Mouse (Mus musculus) frontal cortex, adult (tissue): ENCODE measurements around the gene Cmtm7.

Source experiments
- ATAC-seq: cut with Nextera tagmentation; 2 replicates; pipeline ENCODE4 v1.9.2; 2017; ENCODE audit warnings: mild to moderate bottlenecking, moderate library complexity, mixed read lengths; ENCODE audit not compliant: low TSS enrichment

Cmtm7 gene

GRCm38 (mm10) chr9:114781526-114782212 is at the start of gene Cmtm7:
Gene Cmtm7, minus strand, starts transcription at chr9:114781856.
- peak; percentile 31; the same call in 1 of the 2 replicates for ATAC-seq

GRCm38 (mm10) chr9:114830351-114830750 is 48.7 kb upstream of the Cmtm7 start:
- ATAC-seq: no peak

GRCm38 (mm10) chr9:114829669-114830068 is 48.0 kb upstream of the Cmtm7 start:
- no peak for ATAC-seq

GRCm38 (mm10) chr9:114828377-114828776 is 46.7 kb upstream of the Cmtm7 start:
- no peak for ATAC-seq

- no peak for ATAC-seq
These were observed 45.7 kb upstream of the Cmtm7 start for GRCm38 (mm10) chr9:114827242-114827852.

GRCm38 (mm10) chr9:114824166-114824565 is 42.5 kb upstream of the Cmtm7 start:
- ATAC-seq: no peak

- no peak for ATAC-seq
These were observed 40.1 kb upstream of the Cmtm7 start for GRCm38 (mm10) chr9:114821548-114822289.

- no peak for ATAC-seq
These were observed 37.3 kb upstream of the Cmtm7 start for GRCm38 (mm10) chr9:114818918-114819317.

GRCm38 (mm10) chr9:114817012-114817411 is 35.4 kb upstream of the Cmtm7 start:
- no peak for ATAC-seq

- no peak for ATAC-seq
These were observed 34.5 kb upstream of the Cmtm7 start for GRCm38 (mm10) chr9:114816121-114816520.

GRCm38 (mm10) chr9:114815315-114815714 is 33.7 kb upstream of the Cmtm7 start:
- no peak for ATAC-seq

GRCm38 (mm10) chr9:114812001-114812400 is 30.3 kb upstream of the Cmtm7 start:
- ATAC-seq: no peak

- no peak for ATAC-seq
These were observed 29.2 kb upstream of the Cmtm7 start for GRCm38 (mm10) chr9:114810837-114811236.

GRCm38 (mm10) chr9:114808671-114809070 is 27.0 kb upstream of the Cmtm7 start:
- ATAC-seq: no peak

- ATAC-seq: no peak
These were observed 25.6 kb upstream of the Cmtm7 start for GRCm38 (mm10) chr9:114807261-114807660.

- peak; percentile 85 for ATAC-seq
These were observed 23.6 kb upstream of the Cmtm7 start for GRCm38 (mm10) chr9:114805151-114805671.

GRCm38 (mm10) chr9:114802191-114802590 is 20.5 kb upstream of the Cmtm7 start:
- no peak for ATAC-seq

GRCm38 (mm10) chr9:114801301-114801700 is 19.6 kb upstream of the Cmtm7 start:
- no peak for ATAC-seq

- no peak for ATAC-seq
These were observed 17.9 kb upstream of the Cmtm7 start for GRCm38 (mm10) chr9:114799498-114800107.

GRCm38 (mm10) chr9:114798845-114799244 is 17.2 kb upstream of the Cmtm7 start:
- ATAC-seq: no peak

GRCm38 (mm10) chr9:114797329-114798004 is 15.8 kb upstream of the Cmtm7 start:
- peak; percentile 90 for ATAC-seq
